In the genomic region with DNA sequence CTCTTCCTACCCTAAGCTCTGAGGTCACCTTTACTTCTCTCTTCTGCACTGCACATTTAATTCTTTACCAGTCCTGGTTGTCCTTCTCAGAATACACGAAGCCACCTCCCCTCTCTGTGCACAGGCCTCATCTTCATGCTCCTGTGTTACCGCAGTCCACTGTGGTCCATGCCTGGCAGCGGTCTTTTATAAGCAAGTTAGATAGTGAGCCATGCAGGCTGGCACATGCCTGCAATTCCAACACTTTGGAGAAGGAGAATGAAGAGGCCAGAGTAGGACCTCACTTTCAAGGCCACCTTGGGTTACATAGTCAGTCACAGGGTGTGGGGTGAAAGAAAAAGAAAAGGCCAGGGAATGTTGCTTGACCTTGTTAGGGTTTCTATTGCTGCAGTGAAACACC, we compare ENCODE assay signal across 19 mouse cellular contexts. TPM values are rescaled to one million over a fixed set of nuclear protein-coding genes. Genes with fewer than 3 reads are reported as not detected.
"Had no signal": no experiment of that assay in that cellular context is flagged by ENCODE, and none has a peak within 500 bp of the region (broad histone marks: within the 10 kb centered on the region; RNA-seq: fewer than 3 reads in every experiment).

No protein-coding gene starts in this region.

- H3K27me3 ChIP-seq: limb, embryonic 12.5 days; liver, embryonic 13.5 days; lung, embryonic 15.5 days; midbrain, embryonic 15.5 days; neural tube, embryonic 12.5 days had no signal

- H3K4me3 ChIP-seq: limb, embryonic 12.5 days; liver, embryonic 13.5 days; lung, embryonic 15.5 days; megakaryocyte, embryonic 14.5 days; midbrain, embryonic 15.5 days; neural tube, embryonic 12.5 days had no signal

- H3K4me1 ChIP-seq: liver, embryonic 13.5 days; megakaryocyte, embryonic 14.5 days; midbrain, embryonic 15.5 days; neural tube, embryonic 12.5 days had no signal

- H3K4me2 ChIP-seq: limb, embryonic 12.5 days; liver, embryonic 13.5 days; lung, embryonic 15.5 days; midbrain, embryonic 11.5 days; midbrain, embryonic 15.5 days; neural tube, embryonic 12.5 days had no signal

- H3K9me3 ChIP-seq: limb, embryonic 12.5 days; liver, embryonic 13.5 days; lung, embryonic 15.5 days; megakaryocyte, embryonic 14.5 days; midbrain, embryonic 15.5 days; neural tube, embryonic 12.5 days had no signal

- H3K27ac ChIP-seq: limb, embryonic 12.5 days; liver, embryonic 13.5 days; lung, embryonic 15.5 days; macrophage; midbrain, embryonic 15.5 days; neural tube, embryonic 12.5 days had no signal

- H3K9ac ChIP-seq: limb, embryonic 12.5 days; liver, embryonic 13.5 days; liver, postnatal 0 days; lung, embryonic 15.5 days; midbrain, embryonic 15.5 days; neural tube, embryonic 12.5 days had no signal

- ATAC-seq: liver, postnatal 0 days; midbrain, embryonic 15.5 days had no signal

- DNase-seq: layer of hippocampus, adult 9-11 months; layer of hippocampus, postnatal 36 days; liver; liver, embryonic 13.5 days; liver, postnatal 0 days; lung, postnatal 14 days; right cerebral cortex, postnatal 4 days; spleen, adult 18-20 months; thymus, adult 18-20 months; thymus, postnatal 25 days had no signal

- H3K36me3 ChIP-seq: limb, embryonic 12.5 days; liver, embryonic 13.5 days; lung, embryonic 15.5 days; midbrain, embryonic 15.5 days; neural tube, embryonic 12.5 days had no signal

RNA-seq across cellular contexts. Expression of a gene that starts 16.9 kb away (rescaled TPM):
- total RNA-seq: monocyte, adult 5-6 weeks; neutrophil, adult 5-6 weeks had no signal
- polyA plus RNA-seq: macrophage had no signal
